Comparison of ENCODE assay signal across 8 mouse cellular contexts in the genomic region with DNA sequence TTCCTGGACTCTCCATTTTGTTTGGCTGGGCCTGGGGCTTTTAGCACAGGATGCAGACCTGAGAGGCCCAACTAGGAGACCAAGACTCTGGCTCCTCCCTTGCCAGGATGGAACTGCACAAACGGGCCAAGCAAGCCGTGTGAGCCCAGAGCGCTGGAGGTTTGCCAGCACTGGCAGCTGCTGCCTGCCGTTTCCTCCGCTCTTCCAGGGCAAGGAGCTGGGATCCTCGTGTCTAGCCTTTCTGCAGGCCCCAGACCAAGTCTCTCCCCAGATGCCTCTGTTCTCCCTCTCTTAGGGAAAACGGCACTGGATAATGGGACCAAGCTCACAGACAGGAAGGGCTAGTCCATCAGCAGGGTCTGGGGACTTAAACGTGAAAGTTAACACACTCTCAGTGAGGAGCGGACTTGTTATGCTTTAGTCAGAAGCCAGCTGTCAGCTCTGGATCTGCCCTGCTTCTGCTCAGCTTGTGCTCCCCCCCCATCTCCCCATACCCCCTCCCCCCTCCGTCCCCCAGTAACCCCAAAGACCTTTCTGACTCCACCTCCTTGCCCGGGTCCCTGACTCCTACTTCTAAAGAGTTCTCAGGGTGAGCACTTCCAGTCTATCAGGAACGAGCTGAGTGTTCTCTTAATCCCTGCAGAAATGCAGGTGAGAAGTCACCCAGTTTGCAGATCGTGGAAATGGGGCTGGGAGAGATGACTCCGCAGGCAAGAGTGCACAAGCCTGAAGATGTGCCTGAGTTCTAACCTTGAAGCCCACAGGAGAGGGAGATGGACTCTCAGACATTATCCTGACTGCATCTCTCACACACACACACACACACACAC. TPM values are rescaled to one million over a fixed set of nuclear protein-coding genes. Genes with fewer than 3 reads are reported as not detected.
DNase-seq lines count a peak whose midpoint lies in the region; ATAC-seq and TF ChIP-seq lines count a peak whose summit lies in the region.

No protein-coding gene starts in this region.

- no peak for TF ChIP-seq CTCF in bone marrow, adult 2 months (IDR thresholded peaks at IDR 0.05; ENCODE audit: control insufficient read depth, insufficient read depth, low read length)
- TF ChIP-seq CTCF in heart, postnatal 0 days (IDR thresholded peaks at IDR 0.05; ENCODE audit: low read depth): no peak

- peak; percentile 46; the same call in 1 of the 2 replicates for TF ChIP-seq EP300 in heart, postnatal 0 days (IDR thresholded peaks at IDR 0.05; ENCODE audit: low read depth)

- no peak for TF ChIP-seq POLR2A in bone marrow, adult 2 months (IDR thresholded peaks at IDR 0.05; ENCODE audit: borderline replicate concordance, control insufficient read depth, low read depth, low read length)

- peak overlapping the region; percentile 24; the same call in 1 of the 2 replicates for H3K4me2 ChIP-seq in forebrain, embryonic 14.5 days (ENCODE audit: low read length)
- peak overlapping the region; percentile 36; the same call in 1 of the 2 replicates for H3K4me2 ChIP-seq in heart, postnatal 0 days (ENCODE audit: low read depth, low read length)
- H3K4me2 ChIP-seq in liver, embryonic 13.5 days: no peak overlapping the region

- no peaks in the 10 kb centered on the region for H3K36me3 ChIP-seq in forebrain, embryonic 14.5 days (ENCODE audit: control insufficient read depth, insufficient read depth, low read length)
- peaks cover 6% of the 10 kb centered on the region for H3K36me3 ChIP-seq in heart, postnatal 0 days (replicated peaks; ENCODE audit: control insufficient read depth, insufficient read depth, low read length)
- no peaks in the 10 kb centered on the region for H3K36me3 ChIP-seq in liver, embryonic 13.5 days

- H3K4me1 ChIP-seq in bone marrow, adult 2 months (ENCODE audit: control insufficient read depth, insufficient read depth, low read length): peaks cover 3% of the 10 kb centered on the region
- H3K4me1 ChIP-seq in forebrain, embryonic 14.5 days (ENCODE audit: control insufficient read depth, insufficient read depth, low read length): peaks cover 31% of the 10 kb centered on the region
- H3K4me1 ChIP-seq in heart, postnatal 0 days (ENCODE audit: control insufficient read depth, insufficient read depth): peaks cover 20% of the 10 kb centered on the region
- peaks cover 32% of the 10 kb centered on the region for H3K4me1 ChIP-seq in liver, embryonic 13.5 days (replicated peaks)

- DNase-seq in CD4-positive helper T cell, adult 2 months (ENCODE audit: low read depth, low spot score): peak; percentile 65
- DNase-seq in forebrain, embryonic 14.5 days (ENCODE audit: low spot score): peak; percentile 95
- DNase-seq in heart, postnatal 0 days (ENCODE audit: low spot score): peak; percentile 73
- peak; percentile 89 for DNase-seq in kidney, postnatal 14 days
- DNase-seq in liver, embryonic 13.5 days: no peak
- peak; percentile 66 for DNase-seq in ovary, postnatal 10 days (ENCODE audit: low spot score)
- peak; percentile 78 to 80 for DNase-seq in urinary bladder, postnatal 4 days (ENCODE audit: low spot score in 2 of 2)

- H3K4me3 ChIP-seq in bone marrow, adult 2 months (replicated peaks; ENCODE audit: control insufficient read depth, low read depth, low read length): no peak overlapping the region
- no peak overlapping the region for H3K4me3 ChIP-seq in forebrain, embryonic 14.5 days (ENCODE audit: low read depth, low read length)
- no peak overlapping the region for H3K4me3 ChIP-seq in heart, postnatal 0 days (ENCODE audit: low read depth, low read length)
- no peak overlapping the region for H3K4me3 ChIP-seq in liver, embryonic 13.5 days (replicated peaks)

- peak; percentile 93 for ATAC-seq in forebrain, embryonic 14.5 days
- peak; percentile 61 for ATAC-seq in heart, postnatal 0 days (ENCODE audit: insufficient read depth, low read depth)
- ATAC-seq in liver, embryonic 13.5 days (ENCODE audit: low read depth): no peak

- 21% methylated on average over 14 of the region's 14 CpGs for WGBS in bone marrow, adult 2 months
- 13% methylated on average over 14 of the region's 14 CpGs for WGBS in forebrain, embryonic 14.5 days
- WGBS in heart, postnatal 0 days: 14% methylated on average over 14 of the region's 14 CpGs
- WGBS in liver, embryonic 13.5 days (ENCODE audit: insufficient replicate concordance): 50% methylated on average over 14 of the region's 14 CpGs

- H3K27me3 ChIP-seq in forebrain, embryonic 14.5 days (replicated peaks; ENCODE audit: control insufficient read depth, insufficient read depth, low read length): no peaks in the 10 kb centered on the region
- no peaks in the 10 kb centered on the region for H3K27me3 ChIP-seq in heart, postnatal 0 days (ENCODE audit: control insufficient read depth, insufficient read depth, low read length)
- H3K27me3 ChIP-seq in liver, embryonic 13.5 days: no peaks in the 10 kb centered on the region

- H3K9ac ChIP-seq in forebrain, embryonic 14.5 days (ENCODE audit: low read length): peak overlapping the region; percentile 25; the same call in 1 of the 2 replicates
- H3K9ac ChIP-seq in heart, postnatal 0 days (replicated peaks; ENCODE audit: low read depth, low read length): peak overlapping the region; percentile 45; the same call in 1 of the 2 replicates
- no peak overlapping the region for H3K9ac ChIP-seq in liver, embryonic 13.5 days

- peak overlapping the region; percentile 48; the same call in 1 of the 2 replicates for H3K27ac ChIP-seq in bone marrow, adult 2 months (ENCODE audit: control insufficient read depth, insufficient read depth, low read depth, low read length, poor library complexity)
- peak overlapping the region; percentile 77 for H3K27ac ChIP-seq in forebrain, embryonic 14.5 days (ENCODE audit: low read depth, low read length)
- H3K27ac ChIP-seq in heart, postnatal 0 days (ENCODE audit: low read depth): peak overlapping the region; percentile 94
- peak overlapping the region; percentile 39 for H3K27ac ChIP-seq in liver, embryonic 13.5 days

- H3K9me3 ChIP-seq in forebrain, embryonic 14.5 days (replicated peaks; ENCODE audit: control insufficient read depth, low read length): no peaks in the 10 kb centered on the region
- H3K9me3 ChIP-seq in heart, postnatal 0 days (replicated peaks; ENCODE audit: control insufficient read depth, low read length): no peaks in the 10 kb centered on the region
- no peaks in the 10 kb centered on the region for H3K9me3 ChIP-seq in liver, embryonic 13.5 days (replicated peaks)

RNA-seq across cellular contexts. Expression of a gene that starts 45.0 kb away (rescaled TPM):
- 9.2 and 19.2 TPM in 2 replicates for polyA plus RNA-seq in bone marrow, adult 2 months (2011; ENCODE audit: insufficient read depth, insufficient read length, low replicate concordance, missing spikeins)
- polyA plus RNA-seq in forebrain, embryonic 14.5 days (2014; fragmentation: Nextera tagmentation; extraction: Ambion mirVana): 11.9 and 17.6 TPM in 2 replicates
- total RNA-seq in heart, postnatal 0 days (2014; rRNA removed; ENCODE audit: low replicate concordance): 23.7 and 37.4 TPM in 2 replicates
- 14.0 and 14.5 TPM in 2 replicates for polyA plus RNA-seq in heart, postnatal 0 days (2015; fragmentation: Nextera tagmentation; extraction: Ambion mirVana)
- polyA plus RNA-seq in liver, embryonic 13.5 days (2015; fragmentation: Nextera tagmentation; extraction: Ambion mirVana): 7.5 and 9.8 TPM in 2 replicates

Comparison
In these comparisons a context has a peak if more than half of its experiments do, and no peak if none do; other contexts are left out.
1. H3K27ac ChIP-seq: peak in every context shown above with its lines; median percentile 94 in heart, postnatal 0 days; 77 in forebrain, embryonic 14.5 days; 48 in bone marrow, adult 2 months; 39 in liver, embryonic 13.5 days.